Mouse (Mus musculus): ENCODE data around the gene Tfap2b.

GRCm38 (mm10) chr1:19218221-19218620 lies 9.5 kb downstream of the Tfap2b start:
- no peak for TF ChIP-seq CTCF (IDR thresholded peaks at IDR 0.05; ENCODE audit: borderline replicate concordance, control insufficient read depth, extremely low read depth, insufficient read depth, low read length, poor library complexity)
- TF ChIP-seq POLR2A (IDR thresholded peaks at IDR 0.05; ENCODE audit: control insufficient read depth, extremely low read depth, insufficient read depth, low read length, poor library complexity): no peak

Measured in thymus, adult 2 months (tissue).